Mouse (Mus musculus): ENCODE data around the gene Evi5l. TPM values are rescaled to one million over a fixed set of nuclear protein-coding genes. Genes with fewer than 3 reads are reported as not detected.

The Evi5l gene
- polyA plus RNA-seq, 1 experiment = 12.3 TPM

DNA sequence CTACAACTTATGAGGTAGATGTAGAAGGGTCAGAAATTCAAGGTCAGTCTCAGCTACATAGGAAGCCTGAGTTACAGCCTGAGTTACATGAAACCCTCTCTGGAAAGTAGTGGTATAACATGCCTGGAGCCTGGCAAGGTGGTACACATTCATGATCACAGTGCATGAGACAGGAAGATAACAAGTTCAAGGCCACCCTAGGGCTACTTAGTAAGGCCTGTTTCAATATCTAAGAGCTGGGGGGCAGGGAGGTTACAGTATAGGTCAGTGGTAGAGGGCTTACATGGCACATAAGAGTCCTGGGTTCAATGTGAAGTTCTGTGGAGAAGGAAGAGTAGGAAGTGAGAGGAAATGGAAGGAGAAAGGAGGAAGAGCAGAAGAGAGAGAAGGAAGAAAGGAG, 22.2 kb downstream of the Evi5l start:
- Histone ChIP-seq H3K4me3 (ENCODE audit: insufficient read depth, low read depth, low read length) (no peak overlapping the region), H3K4me1 (ENCODE audit: control insufficient read depth, insufficient read depth, insufficient read length, low read length) (no peaks in the 10 kb centered on the region), H3K27ac (replicated peaks; ENCODE audit: low read depth, low read length) (no peak overlapping the region)

DNA sequence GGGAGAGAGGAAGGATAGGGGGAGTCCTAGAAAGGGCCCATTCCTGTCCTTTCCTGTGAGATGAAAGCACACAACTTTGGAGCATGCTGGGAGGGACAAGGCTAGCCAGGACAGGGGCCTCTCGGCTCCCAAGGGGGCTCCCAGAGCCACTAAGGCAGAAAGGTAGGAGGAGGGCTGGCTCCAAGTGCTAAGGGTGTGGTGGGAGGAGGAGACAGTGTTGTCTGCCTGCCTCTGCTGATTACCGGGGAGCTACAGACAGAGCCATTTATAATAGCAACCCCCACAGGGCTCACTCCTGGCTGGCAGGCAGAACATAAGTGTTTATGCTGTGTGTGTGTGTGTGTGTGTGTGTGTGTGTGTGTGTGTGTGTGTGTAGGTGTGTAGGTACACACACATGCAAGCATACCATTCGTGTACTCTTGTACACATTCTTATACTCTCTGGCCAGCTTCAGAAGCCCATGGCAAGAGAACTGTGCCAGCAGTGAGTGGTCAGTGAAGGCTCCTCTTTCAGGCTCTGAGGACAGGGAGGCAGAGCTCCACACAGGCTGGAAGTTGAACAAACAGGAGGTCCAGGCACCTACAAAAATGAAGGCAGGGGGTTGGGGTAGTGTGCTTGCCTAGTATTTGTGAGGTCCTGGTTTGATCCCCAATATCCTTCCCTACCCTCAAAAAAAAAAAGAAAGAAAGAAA, 22.8 kb downstream of the Evi5l start:
- H3K27ac ChIP-seq (replicated peaks; ENCODE audit: low read depth, low read length) = no peak overlapping the region
- H3K4me1 ChIP-seq (ENCODE audit: control insufficient read depth, insufficient read depth, insufficient read length, low read length) = no peaks in the 10 kb centered on the region
- no peak overlapping the region for H3K4me3 ChIP-seq (ENCODE audit: insufficient read depth, low read depth, low read length)

DNA sequence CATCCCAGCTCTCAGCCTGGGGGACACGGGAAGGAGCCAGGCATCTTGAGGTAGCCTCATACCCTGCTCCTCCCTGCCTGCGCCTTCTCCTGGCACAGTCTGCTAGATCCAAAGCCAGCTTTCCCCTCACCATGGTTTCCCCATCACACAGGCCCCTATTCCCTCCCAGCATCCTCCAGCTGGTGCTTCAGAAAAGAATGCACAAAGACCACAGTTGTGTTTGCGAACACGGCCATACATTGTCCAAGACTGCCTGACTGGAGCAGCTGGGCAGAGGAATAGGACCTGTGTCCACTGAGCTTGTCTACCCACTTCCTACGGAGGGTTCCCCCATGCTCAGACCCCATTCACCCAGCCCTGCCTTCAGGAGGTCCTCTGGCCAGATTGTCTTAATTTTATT, 25.9 kb downstream of the Evi5l start:
- Histone ChIP-seq H3K4me1 (ENCODE audit: control insufficient read depth, insufficient read depth, insufficient read length, low read length) (no peaks in the 10 kb centered on the region), H3K4me3 (ENCODE audit: insufficient read depth, low read depth, low read length) (no peak overlapping the region), H3K27ac (replicated peaks; ENCODE audit: low read depth, low read length) (no peak overlapping the region)

DNA sequence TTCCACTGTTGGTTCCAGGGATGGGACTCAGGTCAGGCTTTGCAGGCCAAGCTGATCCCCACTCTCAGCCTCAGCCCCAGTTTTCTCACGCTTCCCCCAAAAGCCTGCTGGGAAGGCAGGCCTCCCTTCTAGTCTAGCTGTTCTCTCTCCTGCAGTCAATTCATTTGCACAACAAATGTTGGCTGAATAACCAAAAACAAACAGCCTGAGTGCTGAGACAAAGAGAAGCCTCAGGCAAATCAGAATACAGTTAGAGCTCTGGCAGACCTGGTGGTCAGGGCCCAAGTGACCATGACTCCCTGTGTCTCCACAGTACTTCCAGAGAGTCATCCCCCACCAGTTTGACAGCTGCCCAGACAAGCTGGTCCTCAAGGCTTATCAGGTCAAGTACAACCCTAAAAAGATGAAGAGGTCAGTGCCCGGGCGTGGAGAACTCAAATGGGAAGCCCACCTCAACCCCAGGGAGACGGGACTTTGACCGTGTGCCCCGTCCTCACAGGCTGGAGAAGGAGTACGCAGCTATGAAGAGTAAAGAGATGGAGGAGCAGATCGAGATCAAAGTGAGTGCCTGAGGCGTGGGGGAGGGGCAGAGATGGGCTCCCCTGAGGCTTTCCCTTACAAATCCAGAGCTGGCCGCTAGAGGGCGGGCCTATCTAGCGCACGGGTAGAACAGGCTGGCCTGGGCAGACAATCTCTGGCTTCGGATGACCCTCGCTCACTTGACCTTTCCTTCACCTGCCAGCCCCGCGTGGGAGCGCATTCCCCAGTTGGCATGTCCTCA, 26.6 kb downstream of the Evi5l start:
- Histone ChIP-seq H3K27ac (replicated peaks; ENCODE audit: low read depth, low read length) (no peak overlapping the region), H3K4me3 (ENCODE audit: insufficient read depth, low read depth, low read length) (no peak overlapping the region), H3K4me1 (ENCODE audit: control insufficient read depth, insufficient read depth, insufficient read length, low read length) (no peaks in the 10 kb centered on the region)

DNA sequence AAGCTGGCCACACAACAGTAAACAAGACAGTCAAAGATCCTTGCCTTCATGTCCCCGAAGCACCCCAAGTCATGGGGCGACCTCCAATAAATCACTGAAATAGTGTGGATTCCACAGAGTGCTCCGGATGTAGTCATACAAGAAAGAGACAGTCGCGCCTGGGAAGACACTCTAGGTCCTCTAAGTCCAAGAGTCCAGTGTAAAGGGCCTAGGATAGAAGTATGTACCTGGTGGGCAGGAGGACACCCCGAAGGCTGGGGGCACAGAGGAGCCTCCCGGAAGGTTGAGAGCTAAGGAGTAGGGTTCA, 27.2 kb downstream of the Evi5l start:
- Histone ChIP-seq H3K4me1 (ENCODE audit: control insufficient read depth, insufficient read depth, insufficient read length, low read length) (no peaks in the 10 kb centered on the region), H3K27ac (replicated peaks; ENCODE audit: low read depth, low read length) (no peak overlapping the region), H3K4me3 (ENCODE audit: insufficient read depth, low read depth, low read length) (no peak overlapping the region)

DNA sequence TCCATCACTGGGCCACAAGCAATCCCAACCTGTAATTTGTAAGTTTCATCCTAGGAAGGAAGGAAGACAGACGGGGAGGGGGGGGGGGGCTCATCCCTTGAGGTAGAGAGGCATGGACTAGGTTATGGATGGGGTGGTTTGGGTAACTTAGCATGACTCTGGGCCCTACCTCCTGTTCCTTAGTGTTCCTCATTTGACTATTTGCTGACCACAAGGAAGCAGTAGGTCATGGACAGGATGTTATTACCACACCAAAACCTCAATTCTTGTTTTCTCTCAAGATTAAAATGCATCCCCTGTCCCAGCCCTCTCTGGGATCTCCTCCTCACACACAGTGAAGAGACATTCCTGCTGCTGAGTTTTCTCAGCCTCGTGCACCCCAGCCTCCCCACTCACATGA, 35.0 kb downstream of the Evi5l start:
- Histone ChIP-seq H3K27ac (replicated peaks; ENCODE audit: low read depth, low read length) (no peak overlapping the region), H3K4me1 (ENCODE audit: control insufficient read depth, insufficient read depth, insufficient read length, low read length) (no peaks in the 10 kb centered on the region), H3K4me3 (ENCODE audit: insufficient read depth, low read depth, low read length) (no peak overlapping the region)

DNA sequence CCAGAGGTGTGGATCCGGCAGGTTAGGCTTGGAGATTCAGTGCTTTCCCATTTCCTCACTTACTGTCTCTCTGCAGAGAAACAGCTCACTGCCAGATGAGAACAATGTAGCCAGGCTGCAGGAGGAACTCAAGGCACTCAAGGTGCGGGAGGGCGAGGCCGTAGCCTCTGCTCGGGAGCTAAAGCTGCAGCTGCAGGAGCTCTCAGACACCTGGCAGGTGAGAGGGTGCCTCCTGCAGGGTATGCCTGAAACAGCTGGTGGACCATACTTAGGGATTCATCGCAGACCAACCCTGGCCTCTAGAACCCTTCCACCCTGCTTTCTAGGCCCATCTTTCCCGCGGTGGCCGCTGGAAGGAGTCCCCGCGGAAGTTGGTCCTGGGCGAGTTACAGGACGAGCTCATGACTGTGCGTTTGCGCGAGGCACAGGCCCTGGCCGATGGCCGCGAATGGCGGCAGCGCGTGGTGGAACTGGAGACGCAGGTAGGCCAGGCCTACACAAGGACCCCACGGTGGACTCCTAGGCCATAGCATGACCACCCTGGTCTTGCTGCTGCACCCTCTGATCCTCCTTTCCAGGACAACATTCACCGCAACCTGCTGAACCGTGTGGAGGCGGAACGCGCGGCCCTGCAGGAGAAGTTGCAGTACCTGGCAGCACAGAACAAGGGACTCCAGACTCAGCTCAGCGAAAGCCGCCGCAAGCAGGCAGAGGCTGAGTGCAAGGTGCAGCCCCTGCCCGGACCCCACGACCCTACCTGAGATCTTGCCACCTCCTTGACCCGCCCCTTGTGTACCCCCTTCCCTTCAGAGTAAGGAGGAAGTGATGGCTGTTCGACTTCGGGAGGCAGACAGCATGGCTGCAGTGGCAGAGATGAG, 39.1 kb downstream of the Evi5l start:
- Histone ChIP-seq H3K27ac (replicated peaks; ENCODE audit: low read depth, low read length) (no peak overlapping the region), H3K4me3 (ENCODE audit: insufficient read depth, low read depth, low read length) (no peak overlapping the region), H3K4me1 (ENCODE audit: control insufficient read depth, insufficient read depth, insufficient read length, low read length) (no peaks in the 10 kb centered on the region)

DNA sequence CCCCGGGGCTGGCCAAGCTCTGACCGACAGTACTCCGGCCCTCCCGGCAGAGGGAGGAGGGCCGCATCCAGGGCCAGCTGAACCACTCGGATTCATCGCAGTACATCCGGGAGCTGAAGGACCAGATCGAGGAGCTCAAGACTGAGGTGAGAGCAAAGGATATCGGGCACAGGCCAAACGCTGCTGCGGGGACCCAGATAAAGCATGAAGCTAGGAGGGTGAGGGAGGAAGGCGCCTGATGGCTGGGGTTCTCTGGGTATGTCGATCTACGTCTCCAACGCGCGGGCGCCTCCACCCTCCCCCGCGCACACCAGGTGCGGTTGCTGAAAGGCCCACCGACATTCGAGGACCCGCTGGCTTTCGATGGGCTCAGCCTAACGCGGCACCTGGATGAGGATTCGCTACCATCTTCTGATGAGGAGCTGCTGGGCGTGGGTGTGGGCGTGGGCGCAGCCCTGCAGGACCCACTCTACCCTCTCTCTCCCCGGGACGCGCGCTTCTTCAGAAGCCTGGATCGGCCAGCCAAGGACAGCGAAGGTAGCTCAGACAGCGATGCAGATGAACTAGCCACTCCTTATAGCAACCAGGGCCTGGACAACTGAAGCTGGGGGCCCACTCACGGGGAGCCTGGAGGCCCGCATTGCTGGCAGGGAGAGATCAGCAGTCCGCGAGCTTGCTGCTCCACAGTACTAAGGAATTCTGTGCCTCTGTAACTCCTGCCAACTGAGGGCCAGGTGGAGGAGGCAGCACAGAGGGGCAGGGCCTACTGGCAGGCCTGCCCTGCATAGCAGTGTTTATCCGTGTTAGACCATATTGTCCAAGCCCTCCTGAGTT, 40.0 kb downstream of the Evi5l start:
- Histone ChIP-seq H3K4me1 (ENCODE audit: control insufficient read depth, insufficient read depth, insufficient read length, low read length) (no peaks in the 10 kb centered on the region), H3K4me3 (ENCODE audit: insufficient read depth, low read depth, low read length) (no peak overlapping the region), H3K27ac (replicated peaks; ENCODE audit: low read depth, low read length) (no peak overlapping the region)

DNA sequence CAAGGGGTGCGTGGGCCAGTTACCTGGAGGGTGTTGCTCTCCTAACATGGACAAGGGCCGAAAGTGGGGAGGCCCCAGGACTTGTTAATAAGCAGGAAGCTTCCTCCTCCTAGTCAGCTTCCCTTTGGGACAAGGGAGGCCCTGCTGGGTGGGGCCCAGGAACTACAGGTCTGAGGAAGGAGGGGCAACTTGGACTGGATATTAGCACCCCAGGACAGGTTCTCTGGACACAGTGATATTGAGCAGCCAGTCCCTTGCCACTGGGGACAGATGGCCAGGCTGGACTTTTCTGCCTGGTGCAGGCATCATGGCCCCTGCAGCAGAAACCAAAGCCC, 40.6 kb downstream of the Evi5l start:
- H3K27ac ChIP-seq (replicated peaks; ENCODE audit: low read depth, low read length) = no peak overlapping the region
- no peak overlapping the region for H3K4me3 ChIP-seq (ENCODE audit: insufficient read depth, low read depth, low read length)
- no peaks in the 10 kb centered on the region for H3K4me1 ChIP-seq (ENCODE audit: control insufficient read depth, insufficient read depth, insufficient read length, low read length)

DNA sequence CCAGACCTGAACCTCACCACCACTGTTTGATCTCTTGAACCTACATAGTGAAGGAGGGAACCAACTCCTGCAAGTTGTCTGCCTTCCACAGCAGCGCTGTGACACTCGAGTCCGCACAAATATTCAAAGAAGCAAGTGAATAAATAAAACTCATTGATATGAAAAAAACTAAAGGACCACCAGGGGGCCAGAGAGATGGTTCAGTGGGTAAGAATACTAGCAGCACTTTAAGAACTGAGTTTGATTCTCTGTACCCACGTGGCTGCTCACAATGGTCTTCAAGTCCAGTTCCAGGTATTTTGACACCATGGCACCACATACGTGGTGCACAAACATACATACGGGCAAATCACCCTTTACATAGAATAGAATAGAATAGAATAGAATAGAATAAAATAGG, 44.7 kb downstream of the Evi5l start:
- Histone ChIP-seq H3K4me1 (ENCODE audit: control insufficient read depth, insufficient read depth, insufficient read length, low read length) (peaks cover 10% of the 10 kb centered on the region), H3K4me3 (ENCODE audit: insufficient read depth, low read depth, low read length) (no peak overlapping the region), H3K27ac (replicated peaks; ENCODE audit: low read depth, low read length) (no peak overlapping the region)

DNA sequence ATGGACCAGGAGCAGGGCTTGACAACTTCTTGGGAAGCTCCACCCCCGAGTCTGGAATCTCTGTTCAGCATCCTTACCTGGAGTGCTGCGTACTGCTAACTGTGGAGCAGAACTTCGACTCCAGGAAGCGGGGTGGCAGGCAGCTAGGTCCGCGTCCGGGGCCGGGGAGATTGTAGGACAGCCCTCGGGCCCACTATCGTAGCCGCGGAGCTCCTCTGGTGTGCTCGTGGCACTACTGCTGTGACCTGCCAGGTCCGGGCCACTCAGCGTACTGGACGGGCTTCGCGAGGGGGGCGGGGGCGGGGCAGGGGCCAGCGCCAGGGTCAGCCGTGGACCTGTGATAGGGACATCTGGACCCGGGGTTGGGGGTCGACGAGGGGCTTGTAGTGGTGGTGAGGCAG, 46.4 kb downstream of the Evi5l start:
- Histone ChIP-seq H3K27ac (replicated peaks; ENCODE audit: low read depth, low read length) (no peak overlapping the region), H3K4me1 (ENCODE audit: control insufficient read depth, insufficient read depth, insufficient read length, low read length) (peaks cover 10% of the 10 kb centered on the region), H3K4me3 (ENCODE audit: insufficient read depth, low read depth, low read length) (peak overlapping the region; percentile 59)

DNA sequence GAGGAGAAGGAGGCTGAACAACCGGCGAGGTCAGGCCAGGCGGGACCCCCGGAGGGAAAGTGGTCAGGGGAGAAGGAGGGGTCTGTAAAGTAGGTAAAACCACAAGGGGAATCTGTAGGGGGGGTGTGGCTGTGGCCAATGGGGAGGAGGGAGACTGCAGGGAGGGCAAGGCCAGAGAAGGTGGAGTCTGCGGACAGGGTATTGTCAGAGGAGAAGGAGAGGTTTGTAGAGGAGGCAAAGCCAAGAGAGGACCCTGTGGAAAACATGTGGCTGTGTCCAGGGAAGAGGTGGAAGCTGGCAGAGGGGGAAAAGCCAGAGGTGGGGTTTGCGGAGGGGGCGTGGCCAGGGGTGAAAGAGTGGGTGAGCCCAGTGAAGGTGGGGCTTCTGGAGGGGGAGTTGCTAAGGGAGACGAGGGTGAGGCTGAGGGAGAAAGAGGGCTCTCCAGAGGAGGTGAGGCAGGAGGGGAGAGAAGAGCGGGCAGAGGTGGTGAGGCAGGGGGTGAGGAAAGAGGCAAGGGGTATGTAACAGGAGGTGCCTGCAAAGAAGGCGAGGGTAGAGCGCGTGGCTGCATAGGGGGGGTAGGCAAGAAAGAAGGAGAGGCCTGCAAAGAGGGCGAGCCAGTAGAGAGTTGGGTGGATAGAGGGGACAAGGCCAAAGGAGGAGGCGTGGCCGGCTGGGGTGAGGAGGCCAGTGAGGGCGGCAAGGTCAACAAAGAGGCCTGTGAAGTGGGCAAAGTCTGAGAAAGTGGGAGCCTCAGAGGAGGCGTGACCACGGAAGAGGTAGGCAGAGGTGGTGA, 47.0 kb downstream of the Evi5l start:
- Histone ChIP-seq H3K4me3 (ENCODE audit: insufficient read depth, low read depth, low read length) (peak overlapping the region; percentile 59), H3K4me1 (ENCODE audit: control insufficient read depth, insufficient read depth, insufficient read length, low read length) (peaks cover 10% of the 10 kb centered on the region), H3K27ac (replicated peaks; ENCODE audit: low read depth, low read length) (peak overlapping the region; percentile 35; the same call in 1 of the 2 replicates)

DNA sequence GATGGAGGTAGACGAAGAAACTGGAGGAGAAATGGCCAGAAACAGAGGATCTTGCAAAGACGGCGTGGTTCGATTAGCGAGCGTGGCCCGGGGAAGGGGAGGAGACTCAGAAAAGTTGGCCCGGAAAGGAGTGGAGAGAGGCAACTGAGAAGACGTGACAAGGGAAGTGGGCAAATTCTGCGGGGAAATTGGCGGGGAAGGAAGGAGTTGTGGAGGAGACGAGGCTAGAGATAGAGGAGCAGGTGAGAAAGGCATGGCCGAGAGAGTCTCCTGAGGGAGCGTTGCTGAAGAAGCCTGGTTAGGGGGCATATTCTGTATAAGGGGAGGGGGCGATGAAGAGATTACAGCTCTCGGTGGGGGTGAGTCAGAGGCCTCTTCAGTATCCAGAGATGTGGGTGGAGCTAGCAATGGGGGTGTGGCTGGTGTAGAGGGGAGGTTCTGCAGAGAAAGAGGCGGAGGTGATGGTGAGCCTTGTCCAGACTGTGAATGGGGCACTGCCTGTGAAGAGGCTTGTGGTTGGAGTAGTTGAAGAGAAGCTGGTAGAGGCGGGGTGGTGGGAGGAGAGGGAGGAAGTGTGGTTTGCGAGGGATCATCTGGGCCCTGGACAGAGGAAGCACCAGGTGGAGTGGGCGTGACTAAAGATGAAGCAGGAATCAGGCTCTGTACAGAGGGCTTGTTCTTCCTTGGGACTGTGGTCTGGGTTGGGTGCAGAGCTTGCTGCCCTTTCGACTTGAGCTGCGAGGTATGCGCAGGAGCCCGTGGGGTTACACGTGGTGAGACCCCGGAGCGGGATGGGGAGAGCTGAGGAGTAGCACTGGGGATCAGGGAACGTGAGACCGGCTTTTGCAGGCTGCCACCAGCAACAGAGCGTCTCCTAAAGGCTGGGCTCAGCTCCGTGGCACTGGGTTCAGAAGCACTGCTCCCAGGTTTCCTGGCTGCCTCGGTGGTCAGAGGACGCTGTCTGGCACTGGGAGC, 47.9 kb downstream of the Evi5l start:
- Histone ChIP-seq H3K27ac (replicated peaks; ENCODE audit: low read depth, low read length) (peak overlapping the region; percentile 35; the same call in 1 of the 2 replicates), H3K4me3 (ENCODE audit: insufficient read depth, low read depth, low read length) (peak overlapping the region; percentile 59), H3K4me1 (ENCODE audit: control insufficient read depth, insufficient read depth, insufficient read length, low read length) (peaks cover 10% of the 10 kb centered on the region)
